Mouse (Mus musculus): Measurements from ENCODE around the gene Stn1. TPM values are rescaled to one million over a fixed set of nuclear protein-coding genes. Genes with fewer than 3 reads are reported as not detected.
A peak's percentile ranks its signal among the peaks of the same experiment; 100 is the strongest.

Gene Stn1
- polyA plus RNA-seq, 1 experiment from 2014 or later = 43.8 TPM

GRCm38 (mm10) chr19:47502563-47502962 is 34.7 kb downstream of the Stn1 start:
- Histone ChIP-seq H3K9me3 (no peaks in the 10 kb centered on the region), H3K4me1 (replicated peaks) (peaks cover 5% of the 10 kb centered on the region), H3K27me3 (replicated peaks) (no peaks in the 10 kb centered on the region), H3K36me3 (0 out of 2 replicates have a peak, but pooled peaks cover 3% of the 10 kb centered on the region), H3K9ac (no peak overlapping the region), H3K27ac (no peak overlapping the region), H3K4me2 (replicated peaks) (no peak overlapping the region), H3K4me3 (replicated peaks) (no peak overlapping the region)
- no peak for ATAC-seq
- 82% methylated on average over 8 of the region's 8 CpGs for WGBS

- no peak overlapping the region for H3K4me2 ChIP-seq (replicated peaks)
- no peak overlapping the region for H3K9ac ChIP-seq
- H3K27ac ChIP-seq = no peak overlapping the region
- ATAC-seq = no peak
- no peak overlapping the region for H3K4me3 ChIP-seq (replicated peaks)
- H3K36me3 ChIP-seq = 0 out of 2 replicates have a peak, but pooled peaks cover 3% of the 10 kb centered on the region
- 73% methylated on average over 11 of the region's 11 CpGs for WGBS
- H3K27me3 ChIP-seq (replicated peaks) = no peaks in the 10 kb centered on the region
- H3K9me3 ChIP-seq = no peaks in the 10 kb centered on the region
- 0 out of 2 replicates have a peak, but pooled peaks cover 3% of the 10 kb centered on the region for H3K4me1 ChIP-seq (replicated peaks)
These were observed 36.8 kb downstream of the Stn1 start for GRCm38 (mm10) chr19:47500389-47501011.

- H3K4me3 ChIP-seq (replicated peaks) = no peak overlapping the region
- no peak overlapping the region for H3K27ac ChIP-seq
- 0 out of 2 replicates have a peak, but pooled peaks cover 3% of the 10 kb centered on the region for H3K36me3 ChIP-seq
- H3K4me1 ChIP-seq (replicated peaks) = 0 out of 2 replicates have a peak, but pooled peaks cover 3% of the 10 kb centered on the region
- WGBS = 87% methylated on average over 5 of the region's 5 CpGs
- ATAC-seq = no peak
- H3K4me2 ChIP-seq (replicated peaks) = no peak overlapping the region
- no peak overlapping the region for H3K9ac ChIP-seq
- H3K27me3 ChIP-seq (replicated peaks) = no peaks in the 10 kb centered on the region
- no peaks in the 10 kb centered on the region for H3K9me3 ChIP-seq
These were observed 37.5 kb downstream of the Stn1 start for GRCm38 (mm10) chr19:47499841-47500240.

- H3K9me3 ChIP-seq = no peaks in the 10 kb centered on the region
- 0 out of 2 replicates have a peak, but pooled peaks cover 3% of the 10 kb centered on the region for H3K36me3 ChIP-seq
- H3K9ac ChIP-seq = no peak overlapping the region
- H3K27me3 ChIP-seq (replicated peaks) = no peaks in the 10 kb centered on the region
- 41% methylated on average over 4 of the region's 4 CpGs for WGBS
- no peak for ATAC-seq
- no peak overlapping the region for H3K4me3 ChIP-seq (replicated peaks)
- H3K4me1 ChIP-seq (replicated peaks) = 0 out of 2 replicates have a peak, but pooled peaks cover 3% of the 10 kb centered on the region
- no peak overlapping the region for H3K27ac ChIP-seq
- H3K4me2 ChIP-seq (replicated peaks) = no peak overlapping the region
These were observed 38.4 kb downstream of the Stn1 start for GRCm38 (mm10) chr19:47498942-47499341.

GRCm38 (mm10) chr19:47497736-47498135 is 39.6 kb downstream of the Stn1 start:
- 86% methylated on average over 6 of the region's 6 CpGs for WGBS
- no peak overlapping the region for H3K4me2 ChIP-seq (replicated peaks)
- H3K9ac ChIP-seq = no peak overlapping the region
- H3K27ac ChIP-seq = no peak overlapping the region
- ATAC-seq = no peak
- H3K9me3 ChIP-seq = no peaks in the 10 kb centered on the region
- H3K36me3 ChIP-seq = 0 out of 2 replicates have a peak, but pooled peaks cover 3% of the 10 kb centered on the region
- 0 out of 2 replicates have a peak, but pooled peaks cover 3% of the 10 kb centered on the region for H3K4me1 ChIP-seq (replicated peaks)
- no peaks in the 10 kb centered on the region for H3K27me3 ChIP-seq (replicated peaks)
- no peak overlapping the region for H3K4me3 ChIP-seq (replicated peaks)

- 0 out of 2 replicates have a peak, but pooled peaks cover 3% of the 10 kb centered on the region for H3K36me3 ChIP-seq
- H3K27ac ChIP-seq = no peak overlapping the region
- 84% methylated on average over 9 of the region's 9 CpGs for WGBS
- H3K9ac ChIP-seq = no peak overlapping the region
- 0 out of 2 replicates have a peak, but pooled peaks cover 3% of the 10 kb centered on the region for H3K4me1 ChIP-seq (replicated peaks)
- no peak overlapping the region for H3K4me2 ChIP-seq (replicated peaks)
- H3K9me3 ChIP-seq = no peaks in the 10 kb centered on the region
- no peak for ATAC-seq
- H3K27me3 ChIP-seq (replicated peaks) = no peaks in the 10 kb centered on the region
- no peak overlapping the region for H3K4me3 ChIP-seq (replicated peaks)
These were observed 40.0 kb downstream of the Stn1 start for GRCm38 (mm10) chr19:47497313-47497712.

GRCm38 (mm10) chr19:47493017-47493997 is 44.0 kb downstream of the Stn1 start:
- no peaks in the 10 kb centered on the region for H3K27me3 ChIP-seq (replicated peaks)
- H3K9me3 ChIP-seq = no peaks in the 10 kb centered on the region
- H3K9ac ChIP-seq = no peak overlapping the region
- no peak overlapping the region for H3K4me2 ChIP-seq (replicated peaks)
- 66% methylated on average over 23 of the region's 23 CpGs for WGBS
- H3K36me3 ChIP-seq = no peaks in the 10 kb centered on the region
- 0 out of 2 replicates have a peak, but pooled peaks cover 2% of the 10 kb centered on the region for H3K4me1 ChIP-seq (replicated peaks)
- no peak overlapping the region for H3K27ac ChIP-seq
- H3K4me3 ChIP-seq (replicated peaks) = no peak overlapping the region
- ATAC-seq = no peak

GRCm38 (mm10) chr19:47492422-47492821 is 44.9 kb downstream of the Stn1 start:
- ATAC-seq = no peak
- WGBS = 89% methylated on average over 6 of the region's 6 CpGs
- no peak overlapping the region for H3K9ac ChIP-seq
- 0 out of 2 replicates have a peak, but pooled peaks cover 2% of the 10 kb centered on the region for H3K4me1 ChIP-seq (replicated peaks)
- H3K9me3 ChIP-seq = no peaks in the 10 kb centered on the region
- H3K27me3 ChIP-seq (replicated peaks) = no peaks in the 10 kb centered on the region
- no peak overlapping the region for H3K4me2 ChIP-seq (replicated peaks)
- H3K4me3 ChIP-seq (replicated peaks) = no peak overlapping the region
- H3K36me3 ChIP-seq = no peaks in the 10 kb centered on the region
- H3K27ac ChIP-seq = no peak overlapping the region

GRCm38 (mm10) chr19:47491853-47492252 is 45.5 kb downstream of the Stn1 start:
- Histone ChIP-seq H3K4me1 (replicated peaks) (0 out of 2 replicates have a peak, but pooled peaks cover 2% of the 10 kb centered on the region), H3K36me3 (no peaks in the 10 kb centered on the region), H3K9ac (no peak overlapping the region), H3K4me3 (replicated peaks) (no peak overlapping the region), H3K27me3 (replicated peaks) (no peaks in the 10 kb centered on the region), H3K27ac (no peak overlapping the region), H3K9me3 (no peaks in the 10 kb centered on the region), H3K4me2 (replicated peaks) (no peak overlapping the region)
- WGBS = 50% methylated on average over 2 of the region's 2 CpGs
- ATAC-seq = peak; percentile 75

GRCm38 (mm10) chr19:47489233-47489632 is 48.1 kb downstream of the Stn1 start:
- Histone ChIP-seq H3K9me3 (no peaks in the 10 kb centered on the region), H3K27me3 (replicated peaks) (no peaks in the 10 kb centered on the region), H3K4me1 (replicated peaks) (peaks cover 6% of the 10 kb centered on the region; the same call in 1 of the 2 replicates), H3K4me3 (replicated peaks) (no peak overlapping the region), H3K4me2 (replicated peaks) (no peak overlapping the region), H3K36me3 (no peaks in the 10 kb centered on the region), H3K27ac (no peak overlapping the region), H3K9ac (no peak overlapping the region)
- no peak for ATAC-seq
- 84% methylated on average over 3 of the region's 3 CpGs for WGBS

GRCm38 (mm10) chr19:47488250-47488649 is 49.1 kb downstream of the Stn1 start:
- 30% methylated on average over 4 of the region's 4 CpGs for WGBS
- Histone ChIP-seq H3K9me3 (no peaks in the 10 kb centered on the region), H3K36me3 (no peaks in the 10 kb centered on the region), H3K4me3 (replicated peaks) (no peak overlapping the region), H3K4me1 (replicated peaks) (peaks cover 6% of the 10 kb centered on the region; the same call in 1 of the 2 replicates), H3K9ac (no peak overlapping the region), H3K27me3 (replicated peaks) (no peaks in the 10 kb centered on the region), H3K4me2 (replicated peaks) (no peak overlapping the region), H3K27ac (no peak overlapping the region)
- no peak for ATAC-seq

- WGBS = 83% methylated on average over 9 of the region's 9 CpGs
- no peaks in the 10 kb centered on the region for H3K9me3 ChIP-seq
- ATAC-seq = no peak
- H3K36me3 ChIP-seq = no peaks in the 10 kb centered on the region
- no peak overlapping the region for H3K4me3 ChIP-seq (replicated peaks)
- no peak overlapping the region for H3K4me2 ChIP-seq (replicated peaks)
- no peak overlapping the region for H3K9ac ChIP-seq
- peaks cover 6% of the 10 kb centered on the region; the same call in 1 of the 2 replicates for H3K4me1 ChIP-seq (replicated peaks)
- no peaks in the 10 kb centered on the region for H3K27me3 ChIP-seq (replicated peaks)
- H3K27ac ChIP-seq = no peak overlapping the region
These were observed 49.7 kb downstream of the Stn1 start for GRCm38 (mm10) chr19:47487572-47487971.

Data from intestine, embryonic 15.5 days (tissue).